Mouse (Mus musculus): Measurements from ENCODE around the gene Ajm1. TPM values are rescaled to one million over a fixed set of nuclear protein-coding genes. Genes with fewer than 3 reads are reported as not detected.

The Ajm1 gene
- polyA plus RNA-seq (2015; fragmentation: Nextera tagmentation; extraction: Ambion mirVana), result 20.4 and 21.5 TPM in 2 replicates

DNA sequence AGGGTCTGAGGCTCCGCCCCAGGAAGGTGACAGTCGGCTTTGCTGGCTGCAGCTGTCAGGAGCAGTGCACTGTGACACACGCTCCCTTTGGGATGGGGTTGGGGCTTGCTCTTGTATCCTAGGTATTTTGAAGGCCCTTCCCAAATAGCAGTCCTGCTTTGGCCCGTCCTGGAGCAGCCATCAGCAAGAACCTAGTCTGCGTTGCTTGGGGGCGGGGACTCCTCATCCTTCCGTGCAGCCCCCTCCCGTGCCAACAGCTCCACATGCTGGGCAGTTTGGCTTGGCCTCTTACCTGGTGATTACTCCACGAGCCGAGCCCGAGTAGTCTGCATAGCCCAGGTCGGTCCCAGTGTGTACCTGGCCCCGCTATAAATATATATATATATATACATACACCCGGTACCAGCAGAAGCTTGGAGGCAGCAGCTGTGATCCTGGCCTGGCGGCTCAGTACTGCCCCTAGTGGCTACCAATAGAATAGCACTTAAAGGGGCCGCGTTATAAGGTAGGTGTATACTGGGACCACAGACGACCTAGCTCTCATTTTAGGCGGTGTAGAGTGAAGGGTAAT lies at the start of gene Ajm1:
Gene Ajm1 (minus strand): TSS at position 464 of the 571 bp plus-strand sequence.

DNA sequence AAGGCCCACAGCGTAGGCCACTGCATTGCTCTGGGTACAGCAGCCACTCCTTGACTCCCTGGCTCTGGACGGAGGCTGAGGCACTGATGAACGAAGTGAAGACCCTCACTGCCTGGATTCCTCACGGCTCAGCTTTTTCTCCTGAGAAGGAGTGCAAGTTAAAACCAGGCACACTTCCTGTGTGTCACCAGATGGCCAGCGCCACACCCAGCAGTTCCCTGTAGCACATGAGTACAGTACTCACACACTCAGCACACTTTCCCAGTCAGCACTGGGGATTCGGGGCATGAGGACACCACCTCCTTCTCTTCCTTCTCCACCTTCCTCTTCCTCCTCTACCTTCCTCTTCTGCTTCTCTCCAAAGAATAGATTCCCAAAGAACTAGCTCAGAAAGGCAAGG lies 46.3 kb upstream of the Ajm1 start, which contains the start of gene Fcna:
Gene Fcna (minus strand): TSS at position 220 of the 400 bp plus-strand sequence.

DNA sequence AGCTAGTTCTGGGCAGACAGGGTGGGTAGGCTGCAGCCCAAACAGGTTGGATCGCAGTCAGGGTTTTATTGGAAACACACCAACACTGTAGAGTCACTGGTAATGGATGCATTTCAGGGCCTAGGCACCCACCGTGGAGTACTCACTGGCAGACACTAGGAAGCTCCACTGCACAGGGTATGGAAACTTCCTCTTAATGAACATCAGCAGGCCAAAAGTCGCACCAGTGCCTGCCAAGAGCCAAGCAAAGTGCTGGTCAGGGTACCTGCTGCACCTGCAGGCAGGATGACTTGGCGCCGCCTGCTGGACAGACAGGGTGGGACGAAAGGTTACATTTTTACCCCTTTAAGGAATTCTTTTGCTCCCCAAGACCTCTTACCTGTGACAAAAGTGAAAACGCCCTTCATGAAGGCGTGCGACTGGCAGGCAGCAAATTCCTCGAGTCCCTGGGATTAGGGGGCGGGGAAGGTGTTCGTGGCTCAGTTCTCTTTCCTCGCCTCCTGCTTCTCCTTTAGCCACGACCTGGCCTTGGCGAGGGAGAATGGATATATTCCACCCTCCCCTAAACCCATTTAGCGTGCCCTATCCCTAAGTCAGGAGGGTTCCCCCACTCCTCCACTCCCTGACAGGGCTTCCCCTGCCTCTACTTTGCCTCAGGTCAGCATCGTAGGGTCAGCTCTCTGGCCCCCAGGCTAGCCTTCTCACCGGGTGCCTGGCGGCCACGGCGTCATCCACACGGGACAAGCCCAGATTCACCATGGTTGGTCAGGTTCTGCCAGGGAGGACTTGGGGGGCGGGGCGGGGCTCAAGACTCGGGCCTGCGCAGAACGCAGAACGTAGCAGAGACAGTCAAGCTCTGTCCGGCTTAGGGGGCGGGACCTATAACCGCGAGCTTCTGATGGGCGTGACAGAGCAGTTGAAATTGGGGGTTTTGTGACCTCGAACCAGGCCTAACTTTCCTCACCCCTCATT lies 40.0 kb upstream of the Ajm1 start, which contains the start of gene Tmem141:
Gene Tmem141 (minus strand): TSS at position 777 of the 972 bp plus-strand sequence.

DNA sequence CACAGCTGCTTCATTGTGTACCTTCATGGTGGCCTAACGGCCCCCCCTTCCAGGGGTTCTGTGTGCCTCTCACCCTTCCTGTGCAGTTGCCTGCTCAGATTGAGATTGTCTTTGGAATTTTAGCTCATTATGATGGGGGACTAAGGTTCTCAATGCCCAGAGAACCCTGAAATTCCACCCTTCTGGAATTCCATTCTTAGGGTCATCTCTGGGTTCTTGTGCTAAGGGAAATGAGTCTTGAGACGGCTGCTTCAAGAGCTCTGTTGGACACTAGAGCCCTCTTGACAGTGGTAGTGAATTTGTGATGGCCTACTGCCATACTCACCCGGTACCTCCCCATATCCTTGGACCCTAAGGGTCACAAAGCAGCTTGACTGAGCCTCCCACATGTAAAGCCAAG lies 36.0 kb upstream of the Ajm1 start, which contains the start of gene Ccdc183:
Gene Ccdc183 (minus strand): TSS at position 101 of the 400 bp plus-strand sequence.

DNA sequence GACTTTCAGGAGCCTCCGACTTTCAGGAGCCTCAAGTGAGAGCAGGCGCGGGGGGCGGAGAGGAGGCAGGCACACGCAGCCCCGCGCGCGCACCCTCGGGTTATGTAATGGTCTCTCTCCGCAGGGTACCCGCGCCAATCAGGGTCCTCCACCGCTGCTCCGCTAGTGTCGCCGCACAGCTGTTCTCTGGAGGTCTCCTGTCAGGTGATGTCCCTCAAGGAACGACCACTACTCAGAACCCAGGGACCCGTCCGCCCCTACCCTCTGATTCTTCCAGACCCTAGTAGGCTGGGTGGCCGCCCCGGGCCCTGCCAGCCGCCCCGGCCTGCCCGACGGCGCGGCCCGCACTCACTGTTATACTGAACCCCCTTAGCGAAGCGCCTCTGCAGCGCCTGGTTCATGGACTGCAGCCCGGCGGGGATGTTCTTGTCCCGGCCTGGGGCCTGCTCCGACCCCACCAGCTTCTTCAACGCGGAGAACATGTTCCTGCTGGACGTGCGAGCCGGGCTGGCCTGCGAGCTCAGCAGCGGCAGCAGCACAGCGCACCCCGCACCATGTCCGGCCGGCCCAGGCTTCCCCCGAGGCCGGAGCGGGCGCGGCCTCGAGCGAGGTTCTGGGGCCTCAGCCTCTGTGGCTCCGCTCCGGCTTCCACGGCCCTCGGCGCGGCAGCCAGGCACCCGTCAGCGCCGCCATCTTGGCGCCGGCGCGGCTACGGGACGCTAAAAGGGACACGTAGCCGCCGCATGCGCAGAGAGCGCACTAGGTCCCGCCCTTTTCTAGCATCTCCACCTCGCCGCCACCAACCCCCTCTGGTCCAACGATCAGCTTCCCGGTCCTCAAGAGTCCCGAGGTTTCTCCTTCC lies 26.4 kb upstream of the Ajm1 start, which contains the start of gene Rabl6:
Gene Rabl6 (minus strand): TSS at position 761 of the 862 bp plus-strand sequence.

DNA sequence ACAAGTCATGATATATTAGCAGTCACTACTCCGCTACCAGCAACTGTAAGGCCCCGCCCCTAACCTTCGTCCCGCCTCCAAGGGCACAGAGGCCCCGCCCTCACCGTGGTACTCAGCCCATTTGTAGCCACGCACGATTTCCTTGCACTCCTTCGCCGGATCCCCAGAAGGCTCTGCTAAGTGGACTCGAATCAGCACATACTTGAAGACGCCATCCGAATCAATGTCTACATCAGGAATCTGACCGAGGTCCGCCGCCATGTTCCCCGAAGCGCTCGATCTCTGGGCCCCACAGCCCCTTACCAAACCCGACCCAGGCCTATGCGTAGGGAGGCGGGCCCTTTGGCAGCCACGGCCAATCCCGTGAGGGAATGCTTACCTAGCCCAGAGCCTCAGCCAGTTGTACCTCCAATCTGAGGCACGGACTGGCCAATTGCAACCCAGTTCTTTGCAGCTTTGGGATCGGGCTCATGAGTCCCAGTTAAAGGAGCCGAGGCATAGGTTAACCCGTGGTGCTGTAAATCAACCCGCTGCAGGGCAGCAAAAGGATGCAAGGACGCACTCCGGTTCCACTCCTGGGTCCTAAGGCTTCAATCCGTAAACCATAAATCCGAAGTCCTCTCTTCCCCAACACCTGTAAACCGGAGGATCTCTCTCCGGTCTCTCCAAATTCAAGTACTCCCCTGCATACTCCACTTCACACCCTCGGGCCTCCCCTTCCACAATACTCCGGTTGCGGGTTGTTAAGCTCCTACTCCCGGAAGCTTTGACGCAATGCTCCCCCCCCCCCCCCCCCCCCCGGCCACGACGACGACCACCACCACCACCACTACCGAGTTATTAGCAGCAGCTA lies 6.8 kb downstream of the Ajm1 start, which contains the start of the genes Mamdc4 and Phpt1:
Gene Mamdc4 (minus strand): TSS at position 267 of the 853 bp plus-strand sequence.
Gene Phpt1 (minus strand): TSS at position 646 of the 853 bp plus-strand sequence.

DNA sequence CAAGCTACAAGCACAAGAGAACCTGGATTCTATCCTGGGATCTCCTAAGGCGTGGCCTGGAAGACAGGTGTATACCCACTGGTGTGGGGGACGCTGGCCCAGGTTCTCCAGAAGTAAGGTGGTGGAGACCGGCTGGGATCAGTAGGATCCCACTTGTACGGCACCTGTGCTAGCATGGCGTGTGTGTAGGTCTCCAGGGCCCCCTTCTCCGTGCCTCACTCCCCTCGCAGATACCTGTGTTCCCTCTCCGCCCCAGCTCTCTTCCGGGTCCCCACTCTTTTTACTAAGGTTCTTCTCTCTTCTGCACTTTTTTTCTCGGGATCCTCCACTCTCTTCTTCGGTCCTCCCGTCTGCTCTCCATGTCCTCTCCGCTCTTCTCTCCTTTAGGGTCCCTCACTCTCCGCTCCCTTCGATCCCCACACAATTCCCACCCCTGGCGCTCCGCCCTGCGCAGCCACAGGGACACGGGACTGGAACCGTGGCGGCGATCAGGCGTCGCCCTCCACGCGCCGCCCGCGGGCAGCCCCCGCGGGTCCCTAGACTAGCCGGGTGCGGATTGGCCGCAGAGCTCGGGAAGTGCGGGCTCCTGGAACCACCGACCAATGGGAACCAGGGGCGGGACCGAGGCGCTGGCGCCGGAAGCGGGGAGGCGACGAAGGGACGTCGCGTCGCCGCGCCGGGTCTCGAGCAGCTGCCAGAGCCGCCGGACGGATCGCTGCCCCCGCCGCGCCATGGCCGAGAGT lies 24.2 kb downstream of the Ajm1 start, which contains the start of gene Edf1:
Gene Edf1 (plus strand): TSS at position 627 of the 743 bp plus-strand sequence.

DNA sequence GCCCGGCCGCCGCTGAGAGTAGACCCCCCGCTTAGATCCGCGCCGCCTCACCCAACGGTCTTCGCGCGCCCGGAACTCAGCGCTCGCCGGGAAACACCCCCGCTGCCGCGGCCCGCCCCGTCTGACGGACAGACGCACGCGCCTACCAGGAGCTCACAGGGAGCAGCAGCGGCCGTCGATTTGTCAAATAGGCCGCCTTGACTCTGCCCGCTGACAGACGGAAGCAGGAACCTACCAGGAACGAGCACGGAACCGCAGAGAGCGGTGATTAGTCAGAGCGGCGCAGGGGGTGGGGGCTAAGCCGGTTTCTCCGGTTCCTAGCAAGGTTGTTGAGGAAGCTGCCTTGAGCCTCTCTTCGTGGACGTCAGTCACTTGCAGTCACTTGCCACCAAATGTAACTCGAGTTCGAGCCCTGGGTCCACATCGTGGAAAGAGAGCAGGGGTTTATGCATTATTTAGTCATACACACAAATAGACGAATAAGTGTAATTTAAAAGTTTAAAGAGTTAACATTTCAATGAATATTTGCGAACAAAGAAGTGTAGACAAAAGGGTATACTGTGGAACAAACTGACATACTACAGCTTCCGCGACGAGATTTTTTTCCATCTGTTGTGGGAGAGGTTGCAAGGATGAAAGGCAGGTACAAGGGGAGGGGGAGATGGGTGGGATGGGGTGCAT lies 34.6 kb downstream of the Ajm1 start, which contains the start of gene Traf2:
Gene Traf2 (minus strand): TSS at position 130 of the 681 bp plus-strand sequence.

Other genes starting within 250 kb of the Ajm1 start
- 46.6 and 48.4 TPM in 2 replicates for gene Man1b1, start 249.4 kb downstream of the Ajm1 start, polyA plus RNA-seq (2015; fragmentation: Nextera tagmentation; extraction: Ambion mirVana)
- gene Dpp7, start 225.4 kb downstream of the Ajm1 start, polyA plus RNA-seq (2015; fragmentation: Nextera tagmentation; extraction: Ambion mirVana), result 20.6 and 20.9 TPM in 2 replicates
- 19.7 and 22.7 TPM in 2 replicates for gene Uap1l1, start 216.1 kb downstream of the Ajm1 start, polyA plus RNA-seq (2015; fragmentation: Nextera tagmentation; extraction: Ambion mirVana)
- gene Sapcd2, start 209.4 kb downstream of the Ajm1 start, polyA plus RNA-seq (2015; fragmentation: Nextera tagmentation; extraction: Ambion mirVana), result 16.8 and 18.2 TPM in 2 replicates
- 15.6 and 17.4 TPM in 2 replicates for gene Entpd2, start 185.9 kb downstream of the Ajm1 start, polyA plus RNA-seq (2015; fragmentation: Nextera tagmentation; extraction: Ambion mirVana)
- gene Npdc1, start 182.4 kb downstream of the Ajm1 start, polyA plus RNA-seq (2015; fragmentation: Nextera tagmentation; extraction: Ambion mirVana), result 405 and 457 TPM in 2 replicates
- 0.30 and 0.41 TPM in 2 replicates for gene Fut7, start 158.5 kb downstream of the Ajm1 start, polyA plus RNA-seq (2015; fragmentation: Nextera tagmentation; extraction: Ambion mirVana)
- 11.5 and 17.0 TPM in 2 replicates for gene Abca2, start 153.1 kb downstream of the Ajm1 start, polyA plus RNA-seq (2015; fragmentation: Nextera tagmentation; extraction: Ambion mirVana)
- 1.3 and 1.8 TPM in 2 replicates for gene Clic3, start 124.9 kb downstream of the Ajm1 start, polyA plus RNA-seq (2015; fragmentation: Nextera tagmentation; extraction: Ambion mirVana)
- gene Paxx, start 120.7 kb downstream of the Ajm1 start, polyA plus RNA-seq (2015; fragmentation: Nextera tagmentation; extraction: Ambion mirVana), result 131 and 140 TPM in 2 replicates
- 1,109 and 2,669 TPM in 2 replicates for gene Ptgds, start 111.7 kb downstream of the Ajm1 start, polyA plus RNA-seq (2015; fragmentation: Nextera tagmentation; extraction: Ambion mirVana)
- gene Lcn12, start 87.8 kb downstream of the Ajm1 start, polyA plus RNA-seq (2015; fragmentation: Nextera tagmentation; extraction: Ambion mirVana), result not detected in 2 replicates
- gene Fbxw5, start 81.0 kb downstream of the Ajm1 start, polyA plus RNA-seq (2015; fragmentation: Nextera tagmentation; extraction: Ambion mirVana), result 103 and 115 TPM in 2 replicates
- gene C8g, start 80.0 kb downstream of the Ajm1 start, polyA plus RNA-seq (2015; fragmentation: Nextera tagmentation; extraction: Ambion mirVana), result 6.2 TPM in 2 replicates
- gene Traf2, start 34.8 kb downstream of the Ajm1 start, polyA plus RNA-seq (2015; fragmentation: Nextera tagmentation; extraction: Ambion mirVana), result 11.9 and 12.1 TPM in 2 replicates
- gene Edf1, start 23.9 kb downstream of the Ajm1 start, polyA plus RNA-seq (2015; fragmentation: Nextera tagmentation; extraction: Ambion mirVana), result 403 and 421 TPM in 2 replicates
- gene Mamdc4, start 6.9 kb downstream of the Ajm1 start, polyA plus RNA-seq (2015; fragmentation: Nextera tagmentation; extraction: Ambion mirVana), result 1.0 and 3.1 TPM in 2 replicates
- gene Phpt1, start 6.5 kb downstream of the Ajm1 start, polyA plus RNA-seq (2015; fragmentation: Nextera tagmentation; extraction: Ambion mirVana), result 251 and 258 TPM in 2 replicates
- gene Rabl6, start 26.8 kb upstream of the Ajm1 start, polyA plus RNA-seq (2015; fragmentation: Nextera tagmentation; extraction: Ambion mirVana), result 56.5 and 61.3 TPM in 2 replicates
- 0.45 and 0.50 TPM in 2 replicates for gene Ccdc183, start 35.9 kb upstream of the Ajm1 start, polyA plus RNA-seq (2015; fragmentation: Nextera tagmentation; extraction: Ambion mirVana)
- 63.4 and 65.7 TPM in 2 replicates for gene Tmem141, start 40.2 kb upstream of the Ajm1 start, polyA plus RNA-seq (2015; fragmentation: Nextera tagmentation; extraction: Ambion mirVana)
- gene Fcna, start 46.3 kb upstream of the Ajm1 start, polyA plus RNA-seq (2015; fragmentation: Nextera tagmentation; extraction: Ambion mirVana), result 13.4 and 13.6 TPM in 2 replicates
- gene Lcn8, start 71.4 kb upstream of the Ajm1 start, polyA plus RNA-seq (2015; fragmentation: Nextera tagmentation; extraction: Ambion mirVana), result not detected in 2 replicates
- not detected in 2 replicates for gene Lcn5, start 76.2 kb upstream of the Ajm1 start, polyA plus RNA-seq (2015; fragmentation: Nextera tagmentation; extraction: Ambion mirVana)
- gene Lcn6, start 95.0 kb upstream of the Ajm1 start, polyA plus RNA-seq (2015; fragmentation: Nextera tagmentation; extraction: Ambion mirVana), result not detected in 2 replicates
- not detected in 2 replicates for gene Lcn10, start 101.0 kb upstream of the Ajm1 start, polyA plus RNA-seq (2015; fragmentation: Nextera tagmentation; extraction: Ambion mirVana)
- gene Obp2a, start 118.3 kb upstream of the Ajm1 start, polyA plus RNA-seq (2015; fragmentation: Nextera tagmentation; extraction: Ambion mirVana), result not detected in 2 replicates
- 259 and 263 TPM in 2 replicates for gene Bmyc, start 125.0 kb upstream of the Ajm1 start, polyA plus RNA-seq (2015; fragmentation: Nextera tagmentation; extraction: Ambion mirVana)
- gene Obp2b, start 155.3 kb upstream of the Ajm1 start, polyA plus RNA-seq (2015; fragmentation: Nextera tagmentation; extraction: Ambion mirVana), result not detected in 2 replicates
- gene Lcn3, start 183.8 kb upstream of the Ajm1 start, polyA plus RNA-seq (2015; fragmentation: Nextera tagmentation; extraction: Ambion mirVana), result not detected in 2 replicates
- gene Lcn11, start 195.3 kb upstream of the Ajm1 start, polyA plus RNA-seq (2015; fragmentation: Nextera tagmentation; extraction: Ambion mirVana), result not detected in 2 replicates
- gene Gm13539, start 200.5 kb upstream of the Ajm1 start, polyA plus RNA-seq (2015; fragmentation: Nextera tagmentation; extraction: Ambion mirVana), result not detected in 2 replicates
- gene Glt6d1, start 234.1 kb upstream of the Ajm1 start, polyA plus RNA-seq (2015; fragmentation: Nextera tagmentation; extraction: Ambion mirVana), result not detected in 2 replicates
- not detected in 2 replicates for gene Lcn9, start 241.4 kb upstream of the Ajm1 start, polyA plus RNA-seq (2015; fragmentation: Nextera tagmentation; extraction: Ambion mirVana)